Mouse (Mus musculus) gastrocnemius, postnatal 14 days (tissue): Measurements from ENCODE around the gene Nsg2. TPM values are rescaled to one million over a fixed set of nuclear protein-coding genes. Genes with fewer than 3 reads are reported as not detected.
"Not testable (repeated sequence)": the region's sequence is repeated elsewhere in the genome, so short reads cannot be mapped to it uniquely, and the experiment has no call there.

ENCODE experiments used
- DNase-seq: peaks from one replicate; pipeline ENCODE4 v3.0.0; 2021; ENCODE audit warnings: mixed read lengths
- intact Hi-C: fragments of 180-260 bp; cut with DNase I; formaldehyde crosslinking; loops from one replicate; pipeline ENCODE4 v1.15.1; 2025; ENCODE audit warnings: low total_unique reads
- long read RNA-seq, 2 experiments: library from polyadenylated mRNA; stranded (forward); transcript quantifications; one replicate each; pipeline ENCODE4 v2.0.0; 2021
- total RNA-seq, 2 experiments: library from RNA; stranded (reverse); gene quantifications; 2 replicates each; pipeline ENCODE4 v1.2.3; 2021

Nsg2 gene
- total RNA-seq = under 1 TPM; 0.40 to 0.68 TPM
- long read RNA-seq, experiment 1 = 0 reads
- long read RNA-seq, experiment 2 = 0 reads

DNA sequence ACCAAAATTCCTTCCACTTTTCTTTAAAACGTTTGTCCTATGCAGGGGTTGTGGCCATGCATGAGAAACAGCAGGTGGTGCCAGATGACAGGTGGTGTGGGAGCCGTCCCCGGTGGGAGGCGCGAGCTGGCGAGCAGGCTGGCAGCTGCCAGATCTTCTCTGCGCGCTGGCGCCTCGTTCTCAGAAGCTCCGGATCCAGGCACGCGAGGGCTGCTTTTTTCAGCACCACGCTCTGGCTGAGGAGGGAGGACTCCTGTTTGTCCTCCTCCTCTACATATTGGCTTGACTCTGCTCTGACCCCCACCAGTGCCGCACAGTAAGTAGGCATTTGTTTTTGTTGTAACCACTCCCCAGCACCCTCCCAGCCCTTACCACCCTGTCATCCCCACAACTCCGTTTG lies at the start of gene Nsg2:
Nsg2 (plus strand) TSS at position 183 of the 400 bp plus-strand sequence.
- intact Hi-C loops = no loop called here
- DNase-seq = peak; percentile 81

DNA sequence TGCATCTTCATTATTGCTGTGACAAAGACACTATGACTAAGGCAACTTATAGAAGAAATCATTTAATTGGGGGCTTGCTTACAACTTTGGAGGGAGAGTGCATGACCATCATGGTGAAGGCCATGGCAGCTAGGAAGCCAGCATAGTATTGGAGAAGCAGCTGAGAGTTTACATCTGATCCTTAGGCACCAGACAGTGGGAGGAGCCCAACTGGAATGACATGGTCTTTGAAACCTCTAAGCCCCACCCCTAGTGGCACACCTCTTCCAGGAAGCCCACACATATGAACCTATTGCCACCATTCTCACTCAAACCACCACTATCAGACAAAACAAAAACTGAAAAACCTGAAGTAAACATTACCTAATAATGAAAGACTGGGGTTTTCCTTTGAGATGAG lies 40.2 kb upstream of the Nsg2 start:
- intact Hi-C loops = no loop called here
- no peak for DNase-seq

DNA sequence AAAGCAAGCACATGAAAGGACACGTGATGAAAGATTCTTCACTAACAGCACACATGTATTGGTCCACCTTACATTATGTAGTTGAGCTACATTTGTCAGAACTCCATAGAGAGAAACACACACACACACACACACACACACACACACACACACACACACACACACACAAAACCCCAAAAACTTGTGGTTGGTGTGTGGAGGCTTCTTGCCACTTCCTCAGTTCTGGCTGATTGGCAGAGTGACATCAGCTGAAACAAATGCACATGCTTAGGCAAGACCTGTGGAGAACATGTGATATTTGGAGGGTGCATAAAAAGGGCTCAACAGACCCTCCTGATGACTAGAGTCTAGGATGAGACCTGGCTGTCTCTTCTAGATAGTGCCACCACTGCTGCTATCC lies 36.3 kb upstream of the Nsg2 start:
- DNase-seq = no peak
- intact Hi-C loops = no loop called here

DNA sequence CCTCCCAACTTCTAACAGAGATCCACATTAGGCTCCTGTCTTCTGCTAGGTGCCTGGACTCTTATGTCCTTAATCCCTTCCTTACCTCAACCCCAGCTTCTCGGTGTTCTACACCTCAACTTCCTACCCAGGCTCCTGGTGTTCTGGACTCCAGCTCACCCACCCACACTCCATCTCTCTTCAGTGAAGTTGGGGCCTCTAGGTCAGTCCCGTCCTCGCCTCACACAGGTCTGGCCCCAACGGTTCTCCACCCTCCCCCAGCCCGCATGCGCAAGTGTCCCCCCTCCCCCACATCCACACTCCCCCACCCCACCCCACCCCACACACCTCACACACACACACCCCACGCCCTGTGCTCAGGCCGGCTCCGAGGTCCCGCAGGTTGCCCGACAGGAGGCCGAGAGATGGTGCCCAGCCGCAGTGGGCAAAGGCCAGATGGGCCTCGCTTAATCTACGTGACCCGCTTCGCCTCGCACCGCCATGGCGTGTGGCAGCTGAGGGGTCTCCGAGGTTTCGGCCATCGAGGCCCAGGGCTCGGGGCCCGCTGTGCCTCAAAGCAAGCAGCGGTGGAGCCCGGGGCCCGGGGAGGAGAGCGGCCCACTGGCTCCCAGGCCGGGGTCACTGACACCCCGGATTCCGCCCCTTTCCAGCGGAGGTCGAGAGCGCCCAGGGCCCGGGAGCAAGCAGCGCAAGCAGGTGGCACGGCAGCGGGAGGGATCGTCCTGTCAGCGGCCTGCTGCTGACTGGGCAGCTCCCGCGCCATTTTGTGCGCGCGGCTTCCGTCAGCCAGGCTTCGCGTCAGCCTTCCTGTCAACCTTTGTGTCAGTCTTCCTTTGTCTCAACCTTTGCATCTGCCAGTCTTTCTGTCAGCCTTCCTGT lies 34.8 kb upstream of the Nsg2 start, which contains the start of gene 4930524B15Rik:
4930524B15Rik (plus strand) TSS at position 337 of the 879 bp plus-strand sequence.
- intact Hi-C loops = no loop called here
- DNase-seq = no peak

DNA sequence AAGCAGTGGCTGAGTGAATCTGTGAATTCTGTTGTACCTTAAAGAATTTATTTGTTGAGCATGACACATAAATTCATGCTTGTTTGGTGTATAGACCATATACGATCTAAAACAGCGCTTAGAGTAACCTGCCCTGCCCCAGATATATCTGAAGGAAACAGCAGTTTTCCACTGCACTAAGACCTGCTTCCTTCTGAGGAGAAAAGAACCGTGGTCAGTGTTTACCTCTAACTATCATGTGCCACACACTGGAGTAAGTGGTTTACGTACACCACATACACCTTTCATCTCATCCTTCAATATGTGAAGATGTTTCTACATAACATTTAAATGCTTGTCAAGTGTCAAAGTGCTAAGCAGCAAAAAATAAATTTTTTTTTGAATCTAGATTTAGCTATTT lies 26.1 kb upstream of the Nsg2 start:
- intact Hi-C loops = no loop called here
- no peak for DNase-seq

DNA sequence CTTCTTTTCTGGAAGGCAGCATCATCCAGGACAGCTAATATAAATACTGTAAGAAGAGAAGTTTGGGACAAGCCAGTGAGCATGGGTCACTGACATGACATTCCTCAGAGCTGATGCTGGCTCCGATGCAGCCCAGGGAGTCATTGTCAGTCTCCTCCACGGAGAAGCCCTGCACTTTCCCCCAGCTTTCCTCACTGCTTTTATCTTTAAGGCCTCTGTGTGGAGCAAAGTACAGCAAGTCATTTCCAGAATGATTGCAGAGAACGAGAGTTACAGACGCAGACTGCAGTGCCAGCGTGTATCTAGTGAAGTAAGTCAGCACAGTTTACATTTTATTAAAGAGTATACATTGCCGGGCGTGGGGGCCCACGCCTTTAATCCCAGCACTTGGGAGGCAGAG lies 25.4 kb upstream of the Nsg2 start:
- intact Hi-C loops = no loop called here
- DNase-seq = no peak

DNA sequence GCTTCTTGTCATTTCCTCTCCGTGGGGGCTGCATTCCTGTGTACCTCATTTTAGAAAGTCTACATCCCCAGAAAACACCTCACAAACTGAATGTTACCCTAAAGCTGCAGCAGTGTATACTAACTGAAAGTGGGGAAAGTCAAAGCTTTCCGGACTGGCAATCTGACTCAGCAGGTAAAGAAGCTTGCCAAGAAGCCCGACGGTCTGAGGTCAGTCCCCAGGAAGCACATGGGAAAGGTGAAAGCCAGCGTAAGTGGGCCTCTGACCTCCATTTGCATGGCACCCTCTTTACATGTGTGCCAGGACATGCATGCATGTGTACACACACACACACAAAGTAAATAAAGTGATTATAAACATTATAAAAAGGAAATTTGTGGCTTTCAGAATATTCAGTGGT lies 24.6 kb upstream of the Nsg2 start:
- no peak for DNase-seq
- intact Hi-C loops = no loop called here

DNA sequence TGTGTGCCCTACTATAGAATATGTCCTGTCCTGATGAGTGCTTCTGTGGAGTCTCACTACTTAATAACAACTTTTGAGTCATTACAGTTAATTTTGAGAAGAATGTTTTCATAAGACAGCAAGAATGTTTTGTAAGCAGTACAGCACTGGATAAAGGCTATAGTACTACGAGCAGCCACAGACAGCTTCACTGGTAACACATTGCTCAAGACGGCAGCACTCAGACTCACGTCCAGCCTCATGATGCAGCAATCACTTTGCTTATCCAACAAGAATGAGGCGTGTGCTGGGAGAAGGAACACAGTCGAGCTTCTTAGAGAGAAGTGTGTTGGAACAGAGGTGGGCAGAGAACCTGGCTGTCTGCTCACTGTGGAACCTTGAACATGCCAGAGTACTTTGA lies 24.1 kb upstream of the Nsg2 start:
- intact Hi-C loops = no loop called here
- DNase-seq = no peak

DNA sequence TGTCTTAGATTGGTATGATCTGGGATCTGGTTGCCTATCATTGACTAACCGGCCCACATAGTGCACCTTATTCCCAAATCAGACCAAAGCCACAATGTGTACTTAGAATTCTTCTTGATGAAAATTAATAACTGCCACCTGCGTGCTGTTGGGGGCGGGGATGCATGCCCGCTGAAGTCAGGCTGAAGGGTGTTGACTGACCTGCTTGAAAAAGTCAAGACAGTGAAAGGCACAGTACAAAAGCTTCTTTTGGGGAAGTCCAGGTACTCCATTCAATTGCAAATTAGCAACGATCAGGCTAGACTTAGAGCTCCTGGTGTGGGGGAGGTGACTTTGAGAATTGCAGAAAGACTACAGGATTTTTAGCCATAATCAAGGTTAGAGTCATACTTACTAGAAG lies 20.2 kb upstream of the Nsg2 start:
- DNase-seq, intact Hi-C loops: not testable (repeated sequence)

DNA sequence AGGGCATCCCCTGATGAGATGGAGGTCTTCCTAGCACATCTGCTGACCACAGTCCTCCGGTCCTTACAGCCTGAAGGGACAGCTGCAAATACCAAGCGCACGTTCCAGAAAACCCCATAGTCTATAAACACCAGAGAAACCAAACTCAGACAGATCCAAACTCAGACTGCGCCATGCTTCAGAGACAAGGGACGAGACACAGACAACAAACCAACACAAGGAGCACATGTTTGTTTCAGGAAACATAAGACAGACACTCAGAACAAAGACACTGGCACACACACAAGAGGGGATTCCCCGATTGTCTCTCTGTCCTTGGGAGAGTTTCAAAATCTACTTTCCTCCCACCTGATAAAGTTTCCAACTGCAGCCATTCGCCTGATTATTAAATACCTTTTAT lies 18.4 kb upstream of the Nsg2 start:
- intact Hi-C loops = no loop called here
- no peak for DNase-seq

DNA sequence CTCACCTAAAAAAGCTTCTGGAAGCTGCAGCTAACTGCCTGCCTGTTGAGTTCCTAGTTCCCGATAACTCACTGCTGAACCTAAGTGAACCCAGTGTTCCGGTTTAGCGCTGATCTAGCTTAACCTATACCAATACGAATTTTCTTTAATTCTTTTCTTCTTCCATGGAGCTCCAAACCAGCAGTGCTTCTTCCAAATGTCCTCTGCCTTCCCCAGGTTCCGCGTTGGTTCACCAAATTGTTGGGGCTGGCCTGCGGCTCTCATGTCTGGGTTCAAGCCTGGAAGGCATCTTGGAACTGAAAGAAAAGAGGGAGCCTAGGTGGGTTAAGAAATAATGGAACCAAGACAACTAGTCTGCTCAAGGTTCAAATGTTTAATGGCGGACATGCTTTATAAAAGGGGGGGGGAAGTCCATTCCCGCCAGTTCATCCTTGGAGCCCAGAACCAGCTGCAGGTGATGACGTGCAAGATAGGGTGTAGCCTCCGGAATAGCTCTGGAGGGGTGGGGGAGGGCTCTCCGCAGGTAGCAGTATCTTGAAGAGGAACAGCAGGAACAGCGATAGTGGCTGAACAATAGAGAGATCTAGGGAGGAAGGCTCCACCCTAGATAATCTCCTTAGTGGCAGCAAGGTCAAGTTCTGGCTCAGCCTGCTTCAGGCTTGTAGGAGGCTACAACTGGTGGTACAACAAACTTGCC lies 17.9 kb upstream of the Nsg2 start:
- intact Hi-C loops, DNase-seq: not testable (repeated sequence)

DNA sequence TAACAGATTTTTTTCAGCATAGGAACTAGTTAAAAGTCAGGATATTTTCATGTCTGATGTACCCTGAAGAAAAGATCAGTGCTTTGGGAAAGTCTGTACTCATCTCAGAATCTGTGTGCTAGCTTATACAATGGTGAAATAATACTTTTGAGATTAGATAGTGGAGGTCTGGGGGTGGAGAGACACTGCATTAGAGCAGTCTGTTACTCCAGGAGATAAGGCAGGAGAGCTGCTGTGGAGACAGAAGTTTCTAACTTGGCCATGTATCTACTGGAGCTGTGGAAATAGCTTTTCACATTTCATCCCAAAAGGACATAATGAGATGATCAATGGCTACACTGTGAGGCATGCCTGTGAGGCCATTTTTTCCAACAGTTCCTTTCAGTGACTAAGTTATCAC lies 17.0 kb upstream of the Nsg2 start:
- DNase-seq = no peak
- intact Hi-C loops = no loop called here

DNA sequence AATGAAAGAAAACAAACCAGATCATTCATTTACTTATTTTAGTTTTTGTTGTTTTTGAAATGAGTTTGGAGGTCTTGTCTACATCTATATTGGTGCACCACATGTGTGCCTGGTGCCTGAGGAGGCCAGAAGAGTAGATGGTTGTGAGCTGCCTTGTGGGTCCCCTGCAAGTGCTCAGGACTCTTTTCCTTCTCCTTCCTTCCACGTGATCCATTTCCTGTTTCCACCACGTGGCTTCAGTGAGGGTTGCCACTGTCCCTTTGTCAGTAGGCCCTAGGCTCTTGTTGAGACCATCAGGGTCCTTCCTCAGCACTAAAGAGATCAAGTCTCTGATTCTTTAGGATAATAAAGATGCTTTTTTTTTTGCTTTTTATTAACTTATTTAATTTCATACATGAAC lies 15.5 kb upstream of the Nsg2 start:
- intact Hi-C loops = no loop called here
- no peak for DNase-seq

DNA sequence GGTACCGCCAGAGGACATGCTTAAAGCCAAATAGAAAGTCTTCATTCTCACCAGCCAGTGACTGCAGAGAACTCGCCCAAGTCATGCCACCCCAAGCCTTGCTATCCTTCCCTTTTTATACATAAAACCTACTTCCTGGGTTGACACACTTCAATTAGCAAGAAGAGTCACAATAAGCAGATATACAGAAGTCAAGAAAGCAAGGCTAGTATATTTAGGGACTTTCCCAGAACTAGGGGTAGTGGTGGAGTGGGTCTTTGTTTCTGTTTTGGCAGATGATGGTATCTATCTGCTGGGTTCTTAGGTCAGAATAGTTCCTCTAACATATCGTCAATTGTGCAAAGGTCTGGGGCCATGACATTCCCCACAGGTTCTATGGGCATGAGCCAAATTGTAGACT lies 7.7 kb upstream of the Nsg2 start:
- DNase-seq = no peak
- intact Hi-C loops = no loop called here

DNA sequence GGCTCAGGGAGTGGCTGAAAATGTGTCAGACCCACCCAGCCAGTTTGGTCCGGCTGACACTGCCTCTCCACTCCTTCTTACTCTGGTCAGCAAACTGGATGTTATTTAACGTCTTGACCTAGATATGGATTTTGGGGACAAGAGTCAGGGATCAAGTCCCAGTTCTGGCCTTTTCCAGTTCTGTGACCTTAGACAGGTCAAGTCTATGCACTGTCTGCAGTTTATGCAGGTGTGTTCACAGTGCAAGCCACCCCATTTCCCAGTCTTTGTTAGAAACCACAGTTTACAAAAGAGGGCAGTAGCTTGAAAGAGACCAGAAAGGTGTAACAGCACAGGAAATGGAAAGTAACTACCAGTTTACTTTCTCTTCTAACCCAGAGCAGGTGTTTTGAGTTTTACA lies 547 bp upstream of the Nsg2 start:
- intact Hi-C loops = loop anchor here (5.0 kb wide), 1 partner anchor 163 kb away; no protein-coding TSS in a partner anchor
- no peak for DNase-seq

DNA sequence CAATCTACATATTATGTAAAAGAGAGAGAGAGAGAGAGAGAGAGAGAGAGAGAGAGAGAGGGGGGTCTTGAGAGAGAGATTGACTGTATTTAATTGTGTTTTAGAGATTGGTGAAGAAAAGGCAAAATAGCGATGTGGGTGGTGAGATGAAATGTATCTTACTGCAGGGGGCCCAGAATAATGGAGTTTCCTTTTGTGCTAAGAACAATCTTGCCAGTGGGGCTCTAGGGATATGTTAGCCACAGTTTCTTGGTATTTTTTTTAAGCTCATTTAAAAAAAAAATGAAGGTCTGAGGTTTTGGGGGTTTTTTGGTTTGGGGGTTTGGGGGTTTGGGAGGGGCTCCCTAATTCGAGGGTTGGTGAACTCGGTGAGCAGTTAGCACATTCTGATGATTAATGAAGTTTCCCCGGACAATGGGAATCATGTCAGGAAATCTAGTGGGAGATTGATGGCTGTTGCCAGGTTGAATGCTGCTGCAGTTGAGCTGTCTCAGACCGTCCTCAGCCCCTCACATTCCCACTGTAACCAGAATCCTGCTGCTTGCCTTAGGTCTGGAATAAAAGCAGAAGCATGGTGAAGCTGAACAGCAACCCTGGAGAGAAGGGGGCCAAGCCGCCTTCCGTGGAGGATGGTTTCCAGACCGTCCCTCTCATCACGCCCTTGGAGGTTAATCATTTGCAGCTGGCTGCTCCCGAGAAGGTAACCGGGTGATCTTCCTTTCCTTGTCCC lies 1.1 kb downstream of the Nsg2 start:
- DNase-seq = no peak
- intact Hi-C loops = no loop called here

DNA sequence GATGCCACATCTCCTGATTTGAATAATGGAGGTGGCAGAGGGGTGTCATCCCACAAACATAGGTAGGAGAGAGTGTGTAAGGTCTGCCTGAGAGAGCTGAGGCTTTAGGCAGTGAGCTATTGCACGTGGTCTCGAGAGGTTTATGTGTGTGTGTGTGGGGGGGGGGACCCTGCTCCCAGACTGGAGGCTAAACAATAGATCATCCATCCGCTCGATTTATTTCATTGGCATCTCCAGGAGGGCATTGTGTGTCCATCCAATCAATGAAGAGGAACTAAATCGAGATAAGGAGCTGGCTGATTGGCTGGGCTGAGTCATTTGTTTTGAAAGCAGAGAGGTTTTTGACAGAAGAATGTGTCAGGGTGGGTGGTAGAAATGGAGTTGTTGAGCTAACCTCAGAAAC lies 2.4 kb downstream of the Nsg2 start:
- intact Hi-C loops = no loop called here
- DNase-seq = no peak

DNA sequence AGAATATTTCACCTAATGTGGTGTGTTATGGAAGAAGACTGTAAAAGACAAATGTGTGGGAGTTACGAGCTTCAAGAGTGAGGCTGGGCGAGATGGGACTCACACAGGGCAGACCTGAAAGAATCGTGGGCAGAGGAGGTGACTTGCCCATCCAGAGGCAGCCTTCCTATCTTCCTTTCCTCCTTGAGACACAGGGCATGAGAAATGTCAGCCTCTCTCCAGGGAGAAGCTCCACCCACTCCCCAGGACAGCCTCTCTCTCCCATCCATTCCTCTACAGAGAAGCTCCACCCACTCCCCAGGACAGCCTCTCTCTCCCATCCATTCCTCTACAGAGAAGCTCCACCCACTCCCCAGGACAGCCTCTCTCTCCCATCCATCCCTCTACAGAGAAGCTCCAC lies 7.8 kb downstream of the Nsg2 start:
- DNase-seq, intact Hi-C loops: not testable (repeated sequence)

DNA sequence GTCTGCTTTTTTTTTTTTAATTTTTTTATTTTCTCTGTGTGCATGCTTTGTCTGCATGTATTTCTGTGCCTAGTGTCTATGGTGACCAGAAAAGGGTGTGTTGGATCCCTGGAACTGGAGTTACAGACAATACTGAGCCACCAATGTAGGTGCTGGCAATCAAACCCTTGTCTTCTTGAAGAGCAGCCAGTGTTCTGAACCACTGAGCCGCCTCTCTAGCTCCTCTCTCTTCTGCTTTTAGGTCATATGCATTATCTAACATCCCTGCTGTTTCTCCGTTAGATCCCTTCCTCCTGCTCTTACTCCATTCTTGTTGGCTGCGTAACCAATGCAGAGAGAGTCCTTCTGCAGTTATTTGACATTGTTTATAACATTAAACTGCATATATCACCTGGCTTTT lies 8.6 kb downstream of the Nsg2 start:
- intact Hi-C loops = no loop called here
- no peak for DNase-seq

DNA sequence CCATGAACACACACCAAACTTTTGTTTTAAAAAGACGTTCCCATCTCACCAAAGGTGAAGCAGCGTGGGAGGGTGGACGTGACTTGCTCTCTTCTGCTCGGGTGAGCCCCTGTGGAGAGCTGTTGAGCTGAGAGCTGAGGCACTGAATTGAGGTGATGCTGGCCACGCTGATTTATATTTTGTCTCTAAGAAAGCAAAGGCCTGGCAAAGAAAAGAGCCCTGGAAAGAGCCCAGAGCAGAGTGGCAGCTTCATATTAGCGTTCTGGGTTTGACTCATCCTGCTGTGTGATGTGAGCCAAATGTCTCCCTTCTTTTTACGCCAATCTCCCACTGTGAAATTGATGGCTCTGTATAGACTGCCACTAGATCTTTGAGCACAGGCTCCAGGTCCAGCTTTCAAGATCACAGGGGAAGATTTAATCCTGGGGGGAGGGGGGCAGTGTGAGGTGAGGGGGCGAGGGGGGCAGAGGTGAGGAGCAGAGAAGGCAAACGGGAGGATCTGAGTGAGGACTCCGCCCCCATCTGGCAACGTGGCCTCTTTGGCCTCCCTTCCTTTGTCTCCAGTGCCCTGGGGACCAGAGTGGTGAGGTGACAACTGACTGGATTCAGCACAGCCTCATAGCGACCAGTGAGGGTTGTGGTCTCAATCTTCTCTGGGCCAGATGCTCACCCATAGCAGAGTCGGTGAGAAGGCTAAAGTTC lies 9.8 kb downstream of the Nsg2 start:
- intact Hi-C loops = no loop called here
- no peak for DNase-seq
